Mouse (Mus musculus) stomach, embryonic 15.5 days (tissue): ENCODE results near the gene Polr3c. TPM values are rescaled to one million over a fixed set of nuclear protein-coding genes. Genes with fewer than 3 reads are reported as not detected.

Experiments used
- polyA plus RNA-seq: library from polyadenylated mRNA; unstranded; fragments of >200 nt; fragmentation: Nextera tagmentation; extraction: Ambion mirVana; gene quantifications from 2 replicates; pipeline ENCODE4 v1.2.1, GENCODE M21; 2015

Gene Polr3c
- polyA plus RNA-seq, 1 experiment from 2014 or later = 31.8 TPM

Other genes starting within 250 kb of the Polr3c start
- gene Hfe2, start 202.5 kb downstream of the Polr3c start, polyA plus RNA-seq = 0.72 and 0.78 TPM in 2 replicates
- gene Txnip, start 169.7 kb downstream of the Polr3c start, polyA plus RNA-seq = 140 and 159 TPM in 2 replicates
- 1.6 and 1.8 TPM in 2 replicates for gene Gm16253, start 150.6 kb downstream of the Polr3c start, polyA plus RNA-seq
- gene Polr3gl, start 133.4 kb downstream of the Polr3c start, polyA plus RNA-seq = 35.3 and 37.3 TPM in 2 replicates
- 2.2 and 2.5 TPM in 2 replicates for gene Ankrd34a, start 131.0 kb downstream of the Polr3c start, polyA plus RNA-seq
- gene Lix1l, start 126.5 kb downstream of the Polr3c start, polyA plus RNA-seq = 6.4 and 6.9 TPM in 2 replicates
- gene Rbm8a, start 97.7 kb downstream of the Polr3c start, polyA plus RNA-seq = 113 and 128 TPM in 2 replicates
- gene Pex11b, start 92.3 kb downstream of the Polr3c start, polyA plus RNA-seq = 41.9 and 43.4 TPM in 2 replicates
- gene Gm42957, start 92.2 kb downstream of the Polr3c start, polyA plus RNA-seq = 0.06 TPM in 1 of 2 replicates, not detected in the other
- gene Itga10, start 82.0 kb downstream of the Polr3c start, polyA plus RNA-seq = 0.80 and 0.83 TPM in 2 replicates
- 2.8 and 3.8 TPM in 2 replicates for gene Ankrd35, start 57.5 kb downstream of the Polr3c start, polyA plus RNA-seq
- 49.3 and 51.9 TPM in 2 replicates for gene Pias3, start 31.2 kb downstream of the Polr3c start, polyA plus RNA-seq
- 6.2 and 7.3 TPM in 2 replicates for gene Nudt17, start 19.1 kb downstream of the Polr3c start, polyA plus RNA-seq
- 40.4 and 42.7 TPM in 2 replicates for gene Rnf115, start within 50 bp of the Polr3c start, polyA plus RNA-seq
- gene Pdzk1, start 101.7 kb upstream of the Polr3c start, polyA plus RNA-seq = 2.6 and 3.5 TPM in 2 replicates
- 0.19 and 0.46 TPM in 2 replicates for gene Cd160, start 101.7 kb upstream of the Polr3c start, polyA plus RNA-seq
- gene Gja5, start 177.1 kb upstream of the Polr3c start, polyA plus RNA-seq = 13.1 and 14.3 TPM in 2 replicates
- gene Gpr89, start 177.7 kb upstream of the Polr3c start, polyA plus RNA-seq = 49.9 and 52.9 TPM in 2 replicates
- not detected in 2 replicates for gene Gja8, start 198.4 kb upstream of the Polr3c start, polyA plus RNA-seq